Mouse (Mus musculus): ENCODE data around the gene Scnn1g.

DNA sequence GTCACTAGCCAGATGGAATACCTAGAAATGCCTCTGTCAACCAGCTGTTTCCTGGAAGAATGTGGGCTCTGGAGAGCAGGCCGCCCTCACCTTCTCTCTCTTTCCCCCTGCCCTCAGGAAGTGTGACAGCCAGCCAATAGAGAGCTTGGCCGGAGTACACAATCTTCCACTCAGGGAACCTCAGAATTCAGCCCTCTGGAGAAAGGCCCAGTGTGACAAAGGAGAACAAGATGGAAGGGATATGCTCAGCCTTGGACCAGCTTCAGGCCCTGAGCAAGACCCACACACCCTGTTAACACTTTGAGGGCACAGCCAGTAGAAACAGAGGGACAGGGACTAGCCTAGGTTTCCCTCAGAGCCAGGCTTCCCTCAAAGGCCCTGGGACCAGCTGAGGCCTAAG is 68.2 kb downstream of the Scnn1g start:
- TF ChIP-seq CTCF (IDR thresholded peaks at IDR 0.05; ENCODE audit: control insufficient read depth, insufficient read depth, insufficient replicate concordance, low read depth, low read length), result no peak
- no peak for TF ChIP-seq POLR2A (IDR thresholded peaks at IDR 0.05; ENCODE audit: control insufficient read depth, low read depth, low read length)

Data from testis, adult 2 months (tissue).